Mouse (Mus musculus) thymus, adult 2 months (tissue): ENCODE data around the gene Ankrd53. TPM values are rescaled to one million over a fixed set of nuclear protein-coding genes. Genes with fewer than 3 reads are reported as not detected.

Experiments
- DNase-seq: peaks from one replicate; pipeline ENCODE4 v3.0.0; 2021
- H3K27ac ChIP-seq: fragments of 200-500 bp; 2 replicates; pipeline ENCODE4 v1.5.1; 2012; ENCODE audit warnings: low read length, control low read depth; ENCODE audit not compliant: control insufficient read depth, insufficient read depth
- H3K27me3 ChIP-seq: fragments of 200-500 bp; 2 replicates; pipeline ENCODE4 v1.6.1; 2012; ENCODE audit warnings: mild to moderate bottlenecking, low read length, moderate library complexity, mixed read lengths; ENCODE audit not compliant: control insufficient read depth, insufficient read depth
- H3K36me3 ChIP-seq: fragments of 200-500 bp; 2 replicates; pipeline ENCODE4 v1.6.1; 2012; ENCODE audit warnings: mild to moderate bottlenecking, low read length, moderate library complexity; ENCODE audit not compliant: control insufficient read depth, insufficient read depth
- H3K4me1 ChIP-seq: fragments of 200-500 bp; replicated peaks from 2 replicates; pipeline ENCODE4 v1.6.1; 2012; ENCODE audit warnings: low read length; ENCODE audit not compliant: control insufficient read depth, insufficient read depth
- H3K4me3 ChIP-seq: fragments of 200-500 bp; 2 replicates; pipeline ENCODE4 v1.5.1; 2012; ENCODE audit warnings: mild to moderate bottlenecking, low read length, control low read depth, moderate library complexity; ENCODE audit not compliant: control insufficient read depth, insufficient read depth
- CTCF ChIP-seq: fragments of 200-500 bp; IDR thresholded peaks from 2 replicates; pipeline ENCODE4 v1.5.1; 2012; ENCODE audit warnings: mild to moderate bottlenecking, control low read depth, low read length, moderate library complexity, borderline replicate concordance; ENCODE audit not compliant: control insufficient read depth, poor library complexity, insufficient read depth; ENCODE audit errors: extremely low read depth
- POLR2A ChIP-seq: fragments of 200-500 bp; IDR thresholded peaks from 2 replicates; pipeline ENCODE4 v1.6.1; 2012; ENCODE audit warnings: mild to moderate bottlenecking, low read length, control low read depth, moderate library complexity; ENCODE audit not compliant: control insufficient read depth, poor library complexity, insufficient read depth; ENCODE audit errors: extremely low read depth
- WGBS: fragments of 180-500 bp; shearing (Covaris S2); methylation state at CpG from one replicate; pipeline ENCODE4 v1.1.7; 2018; 5-methylcytosine and 5-hydroxymethylcytosine counted together
- polyA plus RNA-seq: library from polyadenylated mRNA; depleted of rRNA; stranded (reverse); fragments of >200 nt; gene quantifications from 2 replicates; pipeline ENCODE4 v1.2.3, GENCODE M21; 2012

Gene Ankrd53
- polyA plus RNA-seq, 1 experiment = 0.05 TPM

DNA sequence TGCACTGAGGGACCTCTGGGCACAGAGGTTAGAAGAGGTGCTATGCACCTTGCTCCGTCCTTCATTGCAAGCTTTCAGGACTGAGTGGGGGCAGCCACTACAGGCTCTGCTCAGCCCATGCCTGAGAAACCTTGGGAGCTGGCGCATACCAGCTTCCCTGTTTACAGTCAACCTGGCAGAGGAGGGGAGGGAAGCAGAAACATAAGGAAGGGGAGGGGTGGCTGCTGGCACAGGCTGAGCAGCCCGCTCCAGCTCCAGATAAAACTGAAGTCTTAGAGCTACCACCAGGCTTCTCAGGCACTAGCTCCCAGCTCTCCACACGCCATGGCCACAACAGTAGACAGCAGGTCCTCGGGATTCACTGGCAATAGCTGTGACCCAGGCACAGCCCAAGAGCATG lies 19.7 kb upstream of the Ankrd53 start, which contains the start of gene Atp6v1b1:
TSS of gene Atp6v1b1 (plus strand) at position 230 of the 400 bp plus-strand sequence.
- TF ChIP-seq POLR2A (no peak), CTCF (no peak)
- DNase-seq = no peak
- no peak within 1 kb of the TSS for H3K27ac ChIP-seq
- no peaks in the 10 kb centered on the region for H3K36me3 ChIP-seq
- H3K27me3 ChIP-seq = no peaks in the 10 kb centered on the region
- 92% methylated on average over 5 of the region's 5 CpGs for WGBS
- H3K4me3 ChIP-seq = no peak within 1 kb of the TSS
- no peaks in the 10 kb centered on the region for H3K4me1 ChIP-seq

- H3K27me3 ChIP-seq = no peaks in the 10 kb centered on the region
Measured at GRCm38 (mm10) chr6:83743212-83743611, 19.2 kb upstream of the Ankrd53 start.

GRCm38 (mm10) chr6:83744126-83744525 lies 18.3 kb upstream of the Ankrd53 start:
- DNase-seq = no peak
- TF ChIP-seq POLR2A = no peak
- no peak for TF ChIP-seq CTCF
- no peaks in the 10 kb centered on the region for H3K4me1 ChIP-seq
- H3K27ac ChIP-seq = no peak overlapping the region
- no peaks in the 10 kb centered on the region for H3K36me3 ChIP-seq
- H3K4me3 ChIP-seq = no peak overlapping the region
- WGBS = 80% methylated on average over 5 of the region's 5 CpGs
- H3K27me3 ChIP-seq = no peaks in the 10 kb centered on the region

More at GRCm38 (mm10) chr6:83743212-83743611, 19.2 kb upstream of the Ankrd53 start:
- H3K27ac ChIP-seq = no peak overlapping the region
- no peak overlapping the region for H3K4me3 ChIP-seq
- TF ChIP-seq POLR2A (no peak), CTCF (no peak)
- WGBS = 90% methylated on average over 5 of the region's 5 CpGs
- no peaks in the 10 kb centered on the region for H3K36me3 ChIP-seq
- H3K4me1 ChIP-seq = no peaks in the 10 kb centered on the region
- no peak for DNase-seq

GRCm38 (mm10) chr6:83744557-83744956 lies 17.9 kb upstream of the Ankrd53 start:
- 76% methylated on average over 5 of the region's 5 CpGs for WGBS
- no peak overlapping the region for H3K27ac ChIP-seq
- DNase-seq = no peak
- no peak for TF ChIP-seq CTCF
- no peak for TF ChIP-seq POLR2A
- H3K4me3 ChIP-seq = no peak overlapping the region
- no peaks in the 10 kb centered on the region for H3K4me1 ChIP-seq
- H3K27me3 ChIP-seq = no peaks in the 10 kb centered on the region
- no peaks in the 10 kb centered on the region for H3K36me3 ChIP-seq

DNA sequence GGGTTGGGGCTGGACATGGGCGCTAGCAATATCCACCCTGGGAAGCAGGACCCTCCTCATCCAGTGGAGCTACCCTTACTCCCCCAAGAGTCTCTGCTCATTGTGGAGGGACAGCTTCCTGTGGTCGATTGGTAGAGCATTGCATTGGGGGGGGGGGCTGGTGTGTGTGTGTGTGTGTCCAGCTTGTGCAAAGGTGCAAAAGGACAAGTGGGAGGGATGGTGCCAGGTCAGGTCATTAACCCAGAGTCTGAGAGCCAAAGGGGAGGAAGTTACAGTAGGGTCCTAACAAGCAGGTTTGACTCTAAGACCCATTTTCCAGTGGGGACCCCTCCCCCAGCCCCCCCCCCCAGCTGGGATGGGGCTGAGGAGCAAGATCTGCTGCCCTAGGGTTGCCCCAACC lies 17.0 kb upstream of the Ankrd53 start:
- WGBS = 61% methylated on average over 2 of the region's 2 CpGs
- no peaks in the 10 kb centered on the region for H3K27me3 ChIP-seq
- DNase-seq = no peak
- no peak for TF ChIP-seq CTCF
- H3K36me3 ChIP-seq = no peaks in the 10 kb centered on the region
- no peak overlapping the region for H3K27ac ChIP-seq
- H3K4me3 ChIP-seq = no peak overlapping the region
- H3K4me1 ChIP-seq = no peaks in the 10 kb centered on the region

- no peak overlapping the region for H3K4me3 ChIP-seq
- no peaks in the 10 kb centered on the region for H3K36me3 ChIP-seq
- no peaks in the 10 kb centered on the region for H3K4me1 ChIP-seq
- DNase-seq = no peak
- no peak overlapping the region for H3K27ac ChIP-seq
- WGBS = 84% methylated on average over 3 of the region's 3 CpGs
- no peaks in the 10 kb centered on the region for H3K27me3 ChIP-seq
- TF ChIP-seq POLR2A = no peak
- no peak for TF ChIP-seq CTCF
Measured at GRCm38 (mm10) chr6:83749286-83749685, 13.2 kb upstream of the Ankrd53 start.

DNA sequence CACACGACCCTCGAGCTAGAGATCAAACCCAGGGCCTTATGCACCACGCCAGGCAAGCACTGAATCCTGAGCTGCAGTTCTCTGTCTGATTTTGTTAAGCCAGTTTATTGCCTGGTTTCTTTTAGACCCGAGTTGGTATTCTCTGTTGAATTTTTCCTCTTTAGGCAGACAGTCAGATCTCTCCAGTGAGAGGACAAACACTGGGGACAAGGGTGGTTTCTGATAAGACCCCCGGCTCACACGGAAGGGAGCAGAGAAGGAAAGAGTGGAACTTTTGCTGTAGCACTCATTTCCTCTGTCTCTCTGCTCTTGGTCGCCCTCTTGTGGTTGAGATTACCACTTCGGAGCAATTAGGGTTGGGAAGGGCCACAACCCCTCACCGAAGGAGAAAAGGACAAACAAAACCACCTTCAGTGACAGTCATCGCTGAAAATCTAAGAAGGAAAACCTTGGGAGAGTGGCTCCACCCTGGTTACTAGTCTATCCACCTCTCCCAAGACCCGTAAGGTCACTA lies 12.2 kb upstream of the Ankrd53 start:
- DNase-seq = peak; percentile 73
- 13% methylated on average over 11 of the region's 11 CpGs for WGBS
- Histone ChIP-seq H3K4me1 (no peaks in the 10 kb centered on the region), H3K36me3 (no peaks in the 10 kb centered on the region), H3K27ac (no peak overlapping the region), H3K27me3 (no peaks in the 10 kb centered on the region), H3K4me3 (no peak overlapping the region)
- TF ChIP-seq CTCF (no peak), POLR2A (no peak)
